Comparison of ENCODE assay signal across 27 mouse cellular contexts in the genomic region with DNA sequence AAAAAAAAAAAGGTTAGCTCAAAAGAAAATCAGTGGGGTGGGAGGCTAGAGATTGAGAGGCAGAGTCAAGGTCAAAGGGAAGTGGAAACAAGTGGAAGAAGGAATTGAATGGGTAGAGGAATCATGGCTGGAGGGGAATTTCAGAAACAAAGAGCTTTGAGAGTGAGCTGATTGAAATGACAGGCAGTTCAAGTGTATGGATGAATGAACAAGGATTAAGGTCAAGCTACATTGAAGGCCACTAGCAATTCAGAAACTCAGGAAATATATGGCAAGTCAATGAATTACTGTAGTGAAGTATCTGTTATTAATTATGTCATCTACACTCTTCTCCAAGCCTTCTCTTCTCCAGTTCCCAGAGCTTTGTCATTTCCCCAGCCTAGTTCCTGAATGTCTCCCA. TPM values are rescaled to one million over a fixed set of nuclear protein-coding genes. Genes with fewer than 3 reads are reported as not detected.
DNase-seq lines count a peak whose midpoint lies in the region; ATAC-seq lines count a peak whose summit lies in the region.
"Had no signal": no experiment of that assay in that cellular context is flagged by ENCODE, and none has a peak within 500 bp of the region (broad histone marks: within the 10 kb centered on the region; RNA-seq: fewer than 3 reads in every experiment).

No protein-coding gene starts in this region.

- H3K9ac ChIP-seq in embryonic facial prominence, embryonic 11.5 days (replicated peaks; ENCODE audit: low read length), result no peak overlapping the region
- H3K9ac ChIP-seq: embryonic facial prominence, embryonic 12.5 days; embryonic facial prominence, embryonic 15.5 days; forebrain, embryonic 12.5 days had no signal

- H3K27ac ChIP-seq in embryonic facial prominence, embryonic 11.5 days (replicated peaks; ENCODE audit: low read depth, low read length), result no peak overlapping the region
- H3K27ac ChIP-seq in embryonic facial prominence, embryonic 10.5 days (replicated peaks), result no peak overlapping the region
- no peak overlapping the region for H3K27ac ChIP-seq in midbrain, embryonic 10.5 days (replicated peaks)
- H3K27ac ChIP-seq: embryonic facial prominence, embryonic 12.5 days; embryonic facial prominence, embryonic 15.5 days; forebrain, embryonic 10.5 days; forebrain, embryonic 12.5 days had no signal

- ATAC-seq in embryonic facial prominence, embryonic 11.5 days (replicated peaks; ENCODE audit: insufficient number of reproducible peaks, low FRiP score, low TSS enrichment, low read depth), result no peak
- ATAC-seq: CD4-positive, CD25-positive, alpha-beta regulatory T cell, adult 4 months; forebrain, embryonic 14.5 days; forebrain, embryonic 16.5 days had no signal

- H3K9me3 ChIP-seq in embryonic facial prominence, embryonic 11.5 days (replicated peaks; ENCODE audit: control insufficient read depth, low read length), result no peaks in the 10 kb centered on the region
- H3K9me3 ChIP-seq in embryonic facial prominence, embryonic 10.5 days, result no peaks in the 10 kb centered on the region
- H3K9me3 ChIP-seq in midbrain, embryonic 10.5 days (replicated peaks), result no peaks in the 10 kb centered on the region
- H3K9me3 ChIP-seq: embryonic facial prominence, embryonic 12.5 days; embryonic facial prominence, embryonic 15.5 days; forebrain, embryonic 10.5 days; forebrain, embryonic 12.5 days; G1E had no signal

- no peak overlapping the region for H3K4me2 ChIP-seq in embryonic facial prominence, embryonic 11.5 days (ENCODE audit: low read depth, low read length)
- H3K4me2 ChIP-seq: embryonic facial prominence, embryonic 12.5 days; embryonic facial prominence, embryonic 15.5 days; forebrain, embryonic 12.5 days had no signal

- H3K36me3 ChIP-seq in embryonic facial prominence, embryonic 11.5 days (replicated peaks; ENCODE audit: control insufficient read depth, insufficient read depth, low read depth, low read length), result no peaks in the 10 kb centered on the region
- H3K36me3 ChIP-seq in embryonic facial prominence, embryonic 10.5 days (replicated peaks), result no peaks in the 10 kb centered on the region
- H3K36me3 ChIP-seq in midbrain, embryonic 10.5 days, result no peaks in the 10 kb centered on the region
- H3K36me3 ChIP-seq: embryonic facial prominence, embryonic 12.5 days; embryonic facial prominence, embryonic 15.5 days; forebrain, embryonic 10.5 days; forebrain, embryonic 12.5 days; G1E had no signal

- DNase-seq in embryo, embryonic 10.5 days (ENCODE audit: low spot score), result peak; percentile 4
- DNase-seq in embryo, embryonic 10 days (ENCODE audit: low spot score), result no peak
- DNase-seq in embryonic facial prominence, embryonic 11.5 days (ENCODE audit: low spot score), result peak; percentile 2
- DNase-seq in embryonic facial prominence, embryonic 10.5 days (ENCODE audit: low spot score), result no peak
- peak; percentile 12 for DNase-seq in mesoderm, embryonic 11.5 days (ENCODE audit: low read depth, low spot score)
- DNase-seq in retina, postnatal 1 day, result peak; percentile 90
- DNase-seq in heart, adult 11 months, result no peak
- DNase-seq in midbrain, embryonic 10.5 days (ENCODE audit: low spot score), result no peak
- DNase-seq: adrenal gland, adult 2 months; adrenal gland, postnatal 10 days; adrenal gland, postnatal 25 days; B cell, adult 2 months; cerebellum, adult 11 months; cerebellum, adult 18-20 months; cerebellum, adult 9-10 months; cerebellum, postnatal 10 days; cerebellum, postnatal 25 days had no signal

- H3K4me1 ChIP-seq in embryonic facial prominence, embryonic 11.5 days (ENCODE audit: control insufficient read depth, insufficient read depth, low read length), result no peaks in the 10 kb centered on the region
- peaks cover 4% of the 10 kb centered on the region; the same call in 1 of the 2 replicates for H3K4me1 ChIP-seq in embryonic facial prominence, embryonic 10.5 days
- H3K4me1 ChIP-seq in midbrain, embryonic 10.5 days, result peaks cover 16% of the 10 kb centered on the region
- H3K4me1 ChIP-seq: embryonic facial prominence, embryonic 12.5 days; embryonic facial prominence, embryonic 15.5 days; forebrain, embryonic 12.5 days had no signal

- H3K4me3 ChIP-seq in embryonic facial prominence, embryonic 11.5 days (ENCODE audit: low read depth, low read length), result no peak overlapping the region
- H3K4me3 ChIP-seq in embryonic facial prominence, embryonic 10.5 days, result no peak overlapping the region
- no peak overlapping the region for H3K4me3 ChIP-seq in midbrain, embryonic 10.5 days
- H3K4me3 ChIP-seq: embryonic facial prominence, embryonic 12.5 days; embryonic facial prominence, embryonic 15.5 days; erythroblast, embryonic 14.5 days; forebrain, embryonic 10.5 days; forebrain, embryonic 12.5 days had no signal

- no peaks in the 10 kb centered on the region for H3K27me3 ChIP-seq in embryonic facial prominence, embryonic 11.5 days (ENCODE audit: control insufficient read depth, insufficient read depth, low read length)
- no peaks in the 10 kb centered on the region for H3K27me3 ChIP-seq in embryonic facial prominence, embryonic 10.5 days (replicated peaks; ENCODE audit: low read depth, poor library complexity, severe bottlenecking)
- H3K27me3 ChIP-seq in midbrain, embryonic 10.5 days (ENCODE audit: low read depth, poor library complexity, severe bottlenecking), result no peaks in the 10 kb centered on the region
- H3K27me3 ChIP-seq: CH12.LX; embryonic facial prominence, embryonic 12.5 days; embryonic facial prominence, embryonic 15.5 days; forebrain, embryonic 12.5 days had no signal

RNA-seq across cellular contexts. Expression of gene Pard3b, which starts 22.4 kb away (rescaled TPM):
- 7.7 and 10.2 TPM in 2 replicates for polyA plus RNA-seq in embryonic facial prominence, embryonic 11.5 days (2014; fragmentation: Nextera tagmentation; extraction: Ambion mirVana)
- polyA plus RNA-seq in embryonic facial prominence, embryonic 10.5 days (2016; fragmentation: Nextera tagmentation; extraction: Ambion mirVana), result 5.4 and 7.5 TPM in 2 replicates
- polyA plus RNA-seq in midbrain, embryonic 10.5 days (2016; fragmentation: Nextera tagmentation; extraction: Ambion mirVana), result 8.2 and 9.7 TPM in 2 replicates
- polyA plus RNA-seq: erythroblast, embryonic 14.5 days; G1E had no signal

Comparison
In these comparisons a context has a peak if more than half of its experiments do, and no peak if none do; other contexts are left out.
1. DNase-seq: peak in embryo, embryonic 10.5 days (single experiment), embryonic facial prominence, embryonic 11.5 days (single experiment), mesoderm, embryonic 11.5 days (single experiment) and retina, postnatal 1 day (single experiment); none in embryo, embryonic 10 days (single experiment), embryonic facial prominence, embryonic 10.5 days (single experiment), heart, adult 11 months (single experiment) and midbrain, embryonic 10.5 days (single experiment).